Comparison of ENCODE assay signal across 8 mouse cellular contexts in the genomic region with DNA sequence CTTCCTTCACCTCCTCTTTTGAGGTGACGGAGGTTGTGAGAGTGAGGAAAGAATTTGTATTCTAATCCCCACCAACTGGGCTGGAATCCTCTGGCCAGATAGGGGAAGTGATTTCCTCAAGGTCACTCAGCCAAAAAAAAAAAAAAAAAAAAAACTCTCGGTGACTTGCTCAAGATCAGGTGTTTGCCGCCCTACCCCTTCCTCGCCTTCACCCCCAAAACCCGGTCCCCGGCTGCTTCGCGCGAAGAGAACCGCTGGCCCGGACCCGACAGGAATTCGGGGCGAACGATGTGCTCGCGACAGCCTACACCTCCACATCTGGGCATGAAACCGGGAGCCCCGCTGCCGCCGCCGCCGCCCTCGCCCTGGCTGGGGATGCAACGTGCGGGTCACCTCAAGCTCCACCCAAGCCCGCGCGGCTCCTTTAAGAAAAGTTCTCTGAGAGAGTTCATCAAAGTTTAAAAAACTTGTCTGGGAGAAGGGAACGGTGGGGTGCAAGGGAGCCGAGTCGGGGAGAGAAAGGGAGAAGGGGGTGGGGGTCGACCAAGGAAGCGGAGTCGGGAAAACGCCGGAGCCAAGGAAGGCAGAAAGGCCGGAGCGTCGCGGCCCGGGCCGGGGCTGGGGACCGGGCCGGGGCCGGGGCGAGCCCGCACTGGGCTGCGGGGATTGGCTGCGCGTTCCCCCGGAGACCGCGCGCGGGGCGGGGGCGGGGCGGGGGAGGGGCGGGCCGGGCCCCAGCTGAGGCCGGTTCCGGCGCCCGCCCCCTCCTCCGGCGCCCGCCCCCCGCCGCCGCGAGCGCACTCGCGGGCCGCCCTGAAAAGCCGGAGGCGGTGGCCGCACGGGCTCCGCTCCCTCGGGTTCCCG. TPM values are rescaled to one million over a fixed set of nuclear protein-coding genes. Genes with fewer than 3 reads are reported as not detected.
DNase-seq lines count a peak whose midpoint lies in the region; ATAC-seq and TF ChIP-seq lines count a peak whose summit lies in the region.

No protein-coding gene starts in this region.

- no peaks in the 10 kb centered on the region for H3K36me3 ChIP-seq in embryonic facial prominence, embryonic 12.5 days
- H3K36me3 ChIP-seq in heart, embryonic 14.5 days (ENCODE audit: control insufficient read depth, insufficient read depth, low read length), result no peaks in the 10 kb centered on the region
- no peaks in the 10 kb centered on the region for H3K36me3 ChIP-seq in kidney, postnatal 0 days (ENCODE audit: insufficient read depth, low read length)

- under 1% methylated on average over 54 of the region's 83 CpGs for WGBS in embryonic facial prominence, embryonic 12.5 days
- WGBS in heart, embryonic 14.5 days, result under 1% methylated on average over 41 of the region's 83 CpGs
- under 1% methylated on average over 61 of the region's 83 CpGs for WGBS in kidney, postnatal 0 days

- TF ChIP-seq CTCF in left cerebral cortex, adult 2 months (IDR thresholded peaks at IDR 0.05), result no peak
- no peak for TF ChIP-seq CTCF in kidney, postnatal 0 days (IDR thresholded peaks at IDR 0.05; ENCODE audit: low read depth)

- ATAC-seq in embryonic facial prominence, embryonic 12.5 days (ENCODE audit: insufficient number of reproducible peaks, insufficient read depth, low FRiP score, low TSS enrichment), result peak; percentile 79
- ATAC-seq in heart, embryonic 14.5 days (ENCODE audit: insufficient number of reproducible peaks, insufficient read depth, low FRiP score, low read depth), result peak; percentile 87
- peak; percentile 93 for ATAC-seq in kidney, postnatal 0 days (replicated peaks; ENCODE audit: low FRiP score, low read depth)

- intact Hi-C loops in left cerebral cortex, adult 2 months (cut with DNase I), result no loop called here

- peaks cover 32% of the 10 kb centered on the region for H3K27me3 ChIP-seq in embryonic facial prominence, embryonic 12.5 days
- H3K27me3 ChIP-seq in heart, embryonic 14.5 days (ENCODE audit: control insufficient read depth, insufficient read depth, low read length), result no peaks in the 10 kb centered on the region
- no peaks in the 10 kb centered on the region for H3K27me3 ChIP-seq in kidney, postnatal 0 days (ENCODE audit: insufficient read depth, low read length)

- H3K4me3 ChIP-seq in left cerebral cortex, adult 2 months, result peak overlapping the region; percentile 52
- H3K4me3 ChIP-seq in embryonic facial prominence, embryonic 12.5 days, result peak overlapping the region; percentile 74
- peak overlapping the region; percentile 95 to 96 for H3K4me3 ChIP-seq in heart, embryonic 14.5 days (ENCODE audit: control insufficient read depth in 1 of 2, insufficient read depth in 1 of 2, low read depth in 1 of 2, low read length in 2 of 2)
- peak overlapping the region; percentile 76 for H3K4me3 ChIP-seq in kidney, postnatal 0 days (replicated peaks; ENCODE audit: low read depth, low read length)

- peak overlapping the region; percentile 74 for H3K9ac ChIP-seq in embryonic facial prominence, embryonic 12.5 days
- H3K9ac ChIP-seq in heart, embryonic 14.5 days (ENCODE audit: low read length), result peak overlapping the region; percentile 99
- H3K9ac ChIP-seq in kidney, postnatal 0 days (ENCODE audit: low read depth, low read length), result peak overlapping the region; percentile 81

- no peaks in the 10 kb centered on the region for H3K9me3 ChIP-seq in embryonic facial prominence, embryonic 12.5 days
- no peaks in the 10 kb centered on the region for H3K9me3 ChIP-seq in heart, embryonic 14.5 days (ENCODE audit: control insufficient read depth, low read length)
- H3K9me3 ChIP-seq in kidney, postnatal 0 days (replicated peaks; ENCODE audit: low read length), result no peaks in the 10 kb centered on the region

- H3K27ac ChIP-seq in left cerebral cortex, adult 2 months, result no peak overlapping the region; the same call in 1 of the 2 replicates
- H3K27ac ChIP-seq in embryonic facial prominence, embryonic 12.5 days, result peak overlapping the region; percentile 46
- peak overlapping the region; percentile 94 to 96 for H3K27ac ChIP-seq in heart, embryonic 14.5 days (replicated peaks in 1 of 2; ENCODE audit: control insufficient read depth in 1 of 2, insufficient read depth in 1 of 2, low read depth in 2 of 2, low read length in 2 of 2)
- H3K27ac ChIP-seq in kidney, postnatal 0 days, result peak overlapping the region; percentile 89

- peaks cover 22% of the 10 kb centered on the region for H3K4me1 ChIP-seq in embryonic facial prominence, embryonic 12.5 days
- H3K4me1 ChIP-seq in heart, embryonic 14.5 days (ENCODE audit: control insufficient read depth in 2 of 2, insufficient read depth in 2 of 2, low read length in 2 of 2), result peaks cover 4 to 15% of the 10 kb centered on the region in 2 experiments
- H3K4me1 ChIP-seq in kidney, postnatal 0 days (replicated peaks; ENCODE audit: insufficient read depth, low read length), result peaks cover 13% of the 10 kb centered on the region; the same call in 1 of the 2 replicates

- DNase-seq in left cerebral cortex, adult 2 months (ENCODE audit: extremely low spot score in 1 of 2, low spot score in 2 of 2), result peak; percentile 10 to 13
- no peak for DNase-seq in left cerebral cortex, adult 11 months (ENCODE audit: low spot score)
- peak; percentile 71 for DNase-seq in kidney, postnatal 0 days (ENCODE audit: low spot score)
- DNase-seq in lung, postnatal 4 days, result peak; percentile 63 to 80
- DNase-seq in spleen, postnatal 10 days (ENCODE audit: low spot score in 2 of 2), result peak; percentile 23 to 39
- no peak for DNase-seq in adipocyte (ENCODE audit: low spot score)

- H3K4me2 ChIP-seq in embryonic facial prominence, embryonic 12.5 days (replicated peaks), result peak overlapping the region; percentile 90
- peak overlapping the region; percentile 80 for H3K4me2 ChIP-seq in heart, embryonic 14.5 days (ENCODE audit: low read length)
- H3K4me2 ChIP-seq in kidney, postnatal 0 days (ENCODE audit: low read length), result peak overlapping the region; percentile 99

RNA-seq across cellular contexts. Expression of a gene that starts 0.6 kb away (rescaled TPM):
- 1 to 10 TPM; 2.2 to 3.2 TPM for total RNA-seq in left cerebral cortex, adult 2 months (2021)
- polyA plus RNA-seq in embryonic facial prominence, embryonic 12.5 days (2016; fragmentation: Nextera tagmentation; extraction: Ambion mirVana), result 16.7 and 18.7 TPM in 2 replicates
- polyA plus RNA-seq in heart, embryonic 14.5 days (2014; fragmentation: Nextera tagmentation; extraction: Ambion mirVana), result 125 TPM in 2 replicates
- 38.6 and 39.2 TPM in 2 replicates for polyA plus RNA-seq in kidney, postnatal 0 days (2015; fragmentation: Nextera tagmentation; extraction: Ambion mirVana)

RNA-seq across cellular contexts. Expression of a gene that starts 37.8 kb away (rescaled TPM):
- 100 to 1,000 TPM; 218 to 230 TPM for total RNA-seq in left cerebral cortex, adult 2 months (2021)
- 299 TPM in 2 replicates for polyA plus RNA-seq in embryonic facial prominence, embryonic 12.5 days (2016; fragmentation: Nextera tagmentation; extraction: Ambion mirVana)
- 210 and 223 TPM in 2 replicates for polyA plus RNA-seq in heart, embryonic 14.5 days (2014; fragmentation: Nextera tagmentation; extraction: Ambion mirVana)
- polyA plus RNA-seq in kidney, postnatal 0 days (2015; fragmentation: Nextera tagmentation; extraction: Ambion mirVana), result 299 and 305 TPM in 2 replicates

RNA-seq across cellular contexts. Expression of a gene that starts 43.0 kb away (rescaled TPM):
- under 1 TPM; 0.20 to 0.28 TPM for total RNA-seq in left cerebral cortex, adult 2 months (2021)
- 21.8 and 24.5 TPM in 2 replicates for polyA plus RNA-seq in embryonic facial prominence, embryonic 12.5 days (2016; fragmentation: Nextera tagmentation; extraction: Ambion mirVana)
- 8.7 and 9.2 TPM in 2 replicates for polyA plus RNA-seq in heart, embryonic 14.5 days (2014; fragmentation: Nextera tagmentation; extraction: Ambion mirVana)
- 3.5 and 4.8 TPM in 2 replicates for polyA plus RNA-seq in kidney, postnatal 0 days (2015; fragmentation: Nextera tagmentation; extraction: Ambion mirVana)

RNA-seq across cellular contexts. Expression of a gene that starts 50.2 kb away (rescaled TPM):
- total RNA-seq in left cerebral cortex, adult 2 months (2021), result 10 to 100 TPM; 13.3 to 15.1 TPM
- polyA plus RNA-seq in embryonic facial prominence, embryonic 12.5 days (2016; fragmentation: Nextera tagmentation; extraction: Ambion mirVana), result 14.6 TPM in 2 replicates
- polyA plus RNA-seq in heart, embryonic 14.5 days (2014; fragmentation: Nextera tagmentation; extraction: Ambion mirVana), result 8.8 and 9.8 TPM in 2 replicates
- polyA plus RNA-seq in kidney, postnatal 0 days (2015; fragmentation: Nextera tagmentation; extraction: Ambion mirVana), result 13.4 and 14.6 TPM in 2 replicates

Comparison
In these comparisons a context has a peak if more than half of its experiments do, and no peak if none do; other contexts are left out.
1. DNase-seq: peak in left cerebral cortex, adult 2 months (2 of 2), kidney, postnatal 0 days (single experiment), lung, postnatal 4 days (2 of 2) and spleen, postnatal 10 days (2 of 2); none in left cerebral cortex, adult 11 months (single experiment) and adipocyte (single experiment).
2. Peak in every context shown above with its lines, with median percentiles within 50 percentile points of each other: H3K4me3 ChIP-seq, ATAC-seq, H3K4me2 ChIP-seq and H3K9ac ChIP-seq.